Mouse (Mus musculus) forebrain, embryonic 14.5 days (tissue): ENCODE data around the gene Slc35g3. TPM values are rescaled to one million over a fixed set of nuclear protein-coding genes. Genes with fewer than 3 reads are reported as not detected.

Experiments used
- ATAC-seq: fragments of 200-750 bp; cut with Nextera tagmentation; 2 replicates; pipeline ENCODE4 v1.8.0; 2017; ENCODE audit warnings: mild to moderate bottlenecking, moderate library complexity
- DNase-seq: peaks from one replicate; pipeline ENCODE4 v3.0.0-alpha.2; 2015; ENCODE audit warnings: low spot score
- H3K27ac ChIP-seq: fragments of 300-500 bp; sonication (generic); 2 replicates; pipeline ENCODE4 v1.5.1; 2014; ENCODE audit warnings: low read depth, mild to moderate bottlenecking, control low read depth, low read length, moderate library complexity
- H3K27me3 ChIP-seq: fragments of 300-500 bp; sonication (generic); replicated peaks from 2 replicates; pipeline ENCODE4 v1.6.1; 2014; ENCODE audit warnings: low read length, control low read depth, mixed read lengths; ENCODE audit not compliant: control insufficient read depth, insufficient read depth
- H3K36me3 ChIP-seq: fragments of 300-500 bp; sonication (generic); 2 replicates; pipeline ENCODE4 v1.6.1; 2014; ENCODE audit warnings: low read length, control low read depth; ENCODE audit not compliant: control insufficient read depth, insufficient read depth
- H3K4me1 ChIP-seq: fragments of 300-500 bp; sonication (generic); 2 replicates; pipeline ENCODE4 v1.6.1; 2014; ENCODE audit warnings: antibody characterized with exemption, low read length, control low read depth; ENCODE audit not compliant: control insufficient read depth, insufficient read depth
- H3K4me2 ChIP-seq: fragments of 300-500 bp; sonication (generic); 2 replicates; pipeline ENCODE4 v1.6.1; 2014; ENCODE audit warnings: mild to moderate bottlenecking, control low read depth, low read length
- H3K4me3 ChIP-seq: fragments of 300-500 bp; sonication (generic); 2 replicates; pipeline ENCODE4 v1.5.1; 2014; ENCODE audit warnings: low read depth, low read length, control low read depth
- H3K9ac ChIP-seq: fragments of 300-500 bp; sonication (generic); 2 replicates; pipeline ENCODE4 v1.6.1; 2014; ENCODE audit warnings: mild to moderate bottlenecking, low read length, control low read depth, moderate library complexity
- H3K9me3 ChIP-seq: fragments of 300-500 bp; sonication (generic); replicated peaks from 2 replicates; pipeline ENCODE4 v1.6.1; 2016; ENCODE audit warnings: low read length, control low read depth, mixed read lengths; ENCODE audit not compliant: control insufficient read depth
- WGBS: fragments of 180-500 bp; shearing (Covaris S2); extraction: QIAGEN DNeasy Blood & Tissue Kit; methylation state at CpG from one replicate; pipeline ENCODE4 v1.1.7; 2014; 5-methylcytosine and 5-hydroxymethylcytosine counted together
- polyA plus RNA-seq: library from polyadenylated mRNA; unstranded; fragments of >200 nt; fragmentation: Nextera tagmentation; extraction: Ambion mirVana; gene quantifications from 2 replicates; pipeline ENCODE4 v1.2.1, GENCODE M21; 2014

Gene Slc35g3
- polyA plus RNA-seq, 1 experiment from 2014 or later = 0.56 TPM

DNA sequence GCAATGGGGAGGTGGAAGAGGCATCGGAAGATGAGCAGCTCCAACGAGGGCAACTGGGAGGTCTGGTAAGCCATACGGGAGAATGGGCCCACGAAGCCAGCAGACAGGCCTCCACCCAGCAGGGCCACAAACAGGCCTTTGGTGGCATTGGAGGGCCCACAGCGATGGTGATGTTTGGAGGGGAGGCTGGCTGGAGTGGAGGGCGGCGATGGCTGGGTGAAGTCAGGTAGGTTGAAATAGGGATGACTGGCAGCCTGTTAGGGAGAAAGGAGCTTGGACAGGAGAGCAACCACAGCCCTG lies 917 bp downstream of the Slc35g3 start:
- Histone ChIP-seq H3K4me2 (no peak overlapping the region), H3K27me3 (no peaks in the 10 kb centered on the region), H3K9ac (no peak overlapping the region), H3K4me3 (no peak overlapping the region), H3K9me3 (no peaks in the 10 kb centered on the region), H3K4me1 (peaks cover 25% of the 10 kb centered on the region), H3K36me3 (no peaks in the 10 kb centered on the region), H3K27ac (no peak overlapping the region)
- 94% methylated on average over 7 of the region's 7 CpGs for WGBS
- no peak for ATAC-seq
- DNase-seq = no peak

DNA sequence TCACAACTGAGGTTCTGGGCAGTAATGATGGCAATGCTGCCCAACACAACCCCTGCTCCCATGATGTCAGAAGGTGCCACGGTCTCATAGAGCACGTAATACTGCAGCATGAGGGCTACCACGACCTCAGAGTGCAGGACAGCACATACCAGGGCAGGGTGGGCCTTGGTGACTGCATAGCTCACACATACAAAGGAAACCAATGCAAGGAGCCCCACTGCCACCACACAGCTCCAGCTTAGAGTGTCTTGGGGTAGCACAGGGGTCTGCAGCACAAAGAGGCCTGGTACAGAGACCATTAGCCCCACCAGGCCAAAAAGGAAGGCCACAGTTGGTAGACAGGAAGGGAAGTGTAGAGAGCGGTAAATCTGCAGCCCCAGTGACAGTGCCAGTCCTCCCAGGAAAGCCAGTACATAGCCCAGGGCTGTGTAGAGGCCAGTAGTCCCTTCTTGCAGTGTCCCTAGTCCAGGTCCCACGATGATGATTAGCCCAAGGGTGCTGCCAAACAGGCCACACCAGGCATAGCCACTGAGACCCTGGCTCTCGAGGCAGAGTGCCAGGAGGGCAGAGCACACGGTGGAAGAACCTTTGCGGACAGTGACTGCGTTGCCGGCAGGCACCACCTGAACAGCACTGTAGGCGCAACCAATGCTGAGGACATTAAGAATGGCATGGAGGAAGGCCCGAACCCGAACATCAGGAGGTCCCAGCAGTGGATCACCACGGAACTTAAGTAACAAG lies 1.4 kb downstream of the Slc35g3 start:
- 80% methylated on average over 14 of the region's 14 CpGs for WGBS

DNA sequence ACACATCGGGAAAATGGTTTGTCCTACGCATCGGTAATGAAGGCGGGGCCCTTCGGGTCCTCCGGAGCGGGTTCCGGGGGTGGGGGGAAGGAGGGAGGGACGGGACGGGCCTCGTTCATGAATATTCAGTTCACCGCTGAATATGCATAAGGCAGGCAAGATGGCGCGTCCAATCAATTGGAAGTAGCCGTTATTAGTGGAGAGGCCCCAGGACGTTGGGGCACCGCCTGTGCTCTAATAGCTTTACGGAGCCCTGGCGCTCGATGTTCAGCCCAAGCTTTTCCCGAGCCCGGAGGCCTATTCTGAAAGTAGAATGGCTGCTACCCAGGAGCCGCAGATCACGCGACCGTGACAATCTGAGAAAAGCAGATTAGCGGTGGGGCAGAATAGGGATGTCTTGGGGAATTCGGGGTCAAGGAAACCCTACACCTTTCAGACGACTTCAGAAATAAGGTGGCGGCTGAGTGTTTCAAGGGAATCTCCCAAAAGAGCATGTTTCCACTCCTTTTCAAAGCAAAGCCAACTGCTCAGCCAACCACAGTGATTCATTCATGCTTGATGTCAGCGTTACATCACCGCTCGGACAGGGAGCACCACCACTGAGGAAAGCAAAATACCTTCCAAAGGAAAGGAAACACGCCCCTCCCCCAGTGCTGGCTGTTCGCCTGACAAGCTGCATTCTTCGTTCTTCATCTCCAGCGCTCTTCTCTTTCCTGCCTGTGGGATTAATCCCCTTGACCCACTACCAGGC lies 2.6 kb downstream of the Slc35g3 start:
- ATAC-seq (peak; percentile 86), DNase-seq (peak; percentile 97)
- under 1% methylated on average over 37 of the region's 37 CpGs for WGBS
- no peaks in the 10 kb centered on the region for H3K27me3 ChIP-seq
- peaks cover 33% of the 10 kb centered on the region for H3K4me1 ChIP-seq
- H3K4me3 ChIP-seq = peak overlapping the region; percentile 53
- H3K9ac ChIP-seq = peak overlapping the region; percentile 88
- no peaks in the 10 kb centered on the region for H3K36me3 ChIP-seq
- peak overlapping the region; percentile 99 for H3K27ac ChIP-seq
- peak overlapping the region; percentile 90 for H3K4me2 ChIP-seq
- H3K9me3 ChIP-seq = no peaks in the 10 kb centered on the region

More for the DNA sequence above, 1.4 kb downstream of the Slc35g3 start:
- Histone ChIP-seq H3K27me3 (no peaks in the 10 kb centered on the region), H3K4me2 (peak overlapping the region; percentile 90), H3K36me3 (no peaks in the 10 kb centered on the region), H3K9me3 (no peaks in the 10 kb centered on the region), H3K9ac (peak overlapping the region; percentile 88), H3K4me3 (0 out of 2 replicates have a peak overlapping the region, but pooled peaks have one; percentile 53), H3K4me1 (peaks cover 28% of the 10 kb centered on the region), H3K27ac (peak overlapping the region; percentile 99)
- DNase-seq = no peak
- no peak for ATAC-seq

DNA sequence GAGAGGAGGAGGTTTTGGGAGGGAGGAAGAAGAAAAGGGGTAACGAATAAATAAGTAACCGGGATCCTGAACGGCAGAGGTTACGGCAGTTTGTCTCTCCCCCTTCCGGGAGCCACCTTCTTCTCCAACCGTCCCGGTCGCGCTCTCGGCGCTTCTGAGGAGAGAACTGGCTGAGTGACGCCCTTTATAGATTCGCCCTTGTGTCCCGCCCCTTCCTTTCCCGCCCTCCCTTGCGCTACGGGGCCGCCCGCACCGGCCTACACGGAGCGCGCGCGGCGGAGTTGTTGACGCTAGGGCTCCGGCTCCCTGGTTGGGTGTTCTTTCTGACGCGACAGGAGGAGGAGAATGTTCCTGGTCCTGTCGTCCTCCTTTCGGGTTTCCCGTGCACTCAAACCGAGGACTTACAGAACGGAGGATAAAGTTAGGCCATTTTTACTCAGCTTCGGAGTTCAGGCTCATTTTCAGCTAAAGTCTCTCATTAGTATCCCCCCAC lies 3.2 kb downstream of the Slc35g3 start, which contains the start of gene Polr2a:
Gene Polr2a, minus strand, starts transcription at position 160 of the 493 bp plus-strand sequence.
- Histone ChIP-seq H3K4me1 (peaks cover 33% of the 10 kb centered on the region), H3K9me3 (no peaks in the 10 kb centered on the region), H3K36me3 (no peaks in the 10 kb centered on the region), H3K4me3 (peak within 1 kb of the TSS; percentile 53), H3K9ac (peak within 1 kb of the TSS; percentile 88), H3K4me2 (peak within 1 kb of the TSS; percentile 90), H3K27ac (peak within 1 kb of the TSS; percentile 99), H3K27me3 (no peaks in the 10 kb centered on the region)
- WGBS = 2% methylated on average over 36 of the region's 36 CpGs
- DNase-seq (peak; percentile 98), ATAC-seq (peak; percentile 95)

DNA sequence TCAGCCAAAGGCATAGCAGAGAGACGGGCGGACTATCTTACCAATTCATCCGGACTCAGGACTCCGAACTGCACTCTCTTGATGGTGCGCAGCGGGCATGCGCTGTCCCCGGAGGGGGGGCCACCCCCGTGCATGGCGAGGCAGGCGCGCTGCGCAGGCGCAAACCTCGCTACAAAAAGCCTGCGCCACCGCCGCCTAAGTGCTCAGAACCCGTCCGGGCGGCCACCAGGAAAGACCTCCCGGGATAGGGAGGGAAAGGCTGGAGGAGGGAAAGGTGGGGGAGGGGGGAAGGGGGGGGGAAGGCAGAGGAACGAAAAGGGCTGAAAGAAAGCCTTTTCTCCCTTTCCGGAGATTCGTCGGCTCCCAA lies 3.7 kb downstream of the Slc35g3 start:
- Histone ChIP-seq H3K36me3 (no peaks in the 10 kb centered on the region), H3K4me3 (peak overlapping the region; percentile 53), H3K4me1 (peaks cover 33% of the 10 kb centered on the region), H3K9me3 (no peaks in the 10 kb centered on the region), H3K27ac (peak overlapping the region; percentile 99), H3K27me3 (no peaks in the 10 kb centered on the region), H3K9ac (peak overlapping the region; percentile 88), H3K4me2 (peak overlapping the region; percentile 90)
- peak; percentile 87 for ATAC-seq
- under 1% methylated on average over 24 of the region's 26 CpGs for WGBS
- DNase-seq = peak; percentile 98

DNA sequence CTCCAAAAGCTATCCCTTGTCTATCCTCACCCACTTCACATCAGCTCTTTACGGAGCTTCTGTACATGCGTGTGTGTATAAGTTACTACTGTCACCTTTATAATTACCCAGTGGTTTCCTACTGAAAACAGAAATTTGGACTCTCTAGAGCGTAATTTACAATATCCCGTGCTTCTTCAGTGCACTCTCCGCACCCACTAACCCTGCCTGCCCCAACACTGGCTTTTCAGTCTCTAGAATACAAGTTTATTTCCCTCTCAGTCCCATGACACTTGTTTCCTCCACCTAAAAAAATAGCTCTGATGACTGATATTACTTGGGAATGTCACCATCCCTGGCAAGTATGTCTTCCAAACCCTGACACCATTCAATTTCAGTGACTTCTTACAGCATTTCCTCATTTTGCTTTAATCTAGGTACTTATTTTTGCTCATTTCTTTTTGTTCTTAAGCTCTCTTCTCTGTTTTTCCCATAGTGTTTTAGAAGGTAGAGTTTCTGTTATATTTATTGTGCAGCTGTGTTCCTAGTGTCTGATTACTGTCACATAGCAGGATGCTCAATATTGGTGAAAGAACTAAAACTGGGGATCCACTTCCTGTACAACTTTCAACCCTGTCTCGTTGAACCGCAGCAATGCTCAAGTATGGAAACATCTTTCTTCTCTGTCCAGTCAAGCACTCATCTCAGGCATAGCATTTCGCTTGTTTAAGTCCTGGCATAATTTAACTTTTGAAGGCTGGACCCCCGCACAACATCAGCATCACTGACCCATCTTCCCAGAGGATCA lies 4.3 kb downstream of the Slc35g3 start:
- peaks cover 33% of the 10 kb centered on the region for H3K4me1 ChIP-seq

DNA sequence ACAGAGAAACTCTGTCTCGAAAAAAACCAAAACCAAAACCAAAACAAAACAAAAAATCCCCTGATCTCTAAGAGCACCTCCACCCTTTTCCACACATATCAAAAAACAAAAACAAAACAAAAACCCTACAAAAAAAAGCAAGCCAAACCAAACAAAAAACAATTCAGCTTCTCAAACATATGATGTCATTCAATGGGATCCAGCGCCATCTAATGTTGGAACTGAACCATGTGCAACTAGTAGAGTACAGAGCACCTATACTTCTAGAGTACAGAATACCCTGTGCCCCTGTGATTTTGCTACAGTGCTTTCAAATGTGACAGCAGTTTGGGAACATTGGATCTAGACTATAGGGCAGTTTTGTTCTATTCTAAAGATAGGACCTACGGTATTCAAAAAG lies 7.1 kb downstream of the Slc35g3 start:
- H3K9me3 ChIP-seq = no peaks in the 10 kb centered on the region
- no peaks in the 10 kb centered on the region for H3K36me3 ChIP-seq
- no peaks in the 10 kb centered on the region for H3K27me3 ChIP-seq
- no peak overlapping the region for H3K27ac ChIP-seq
- peak overlapping the region; percentile 90 for H3K4me2 ChIP-seq
- peaks cover 25% of the 10 kb centered on the region for H3K4me1 ChIP-seq
- ATAC-seq = no peak
- WGBS = 45% methylated on average over 3 of the region's 3 CpGs
- no peak overlapping the region for H3K4me3 ChIP-seq
- H3K9ac ChIP-seq = no peak overlapping the region
- peak; percentile 88 for DNase-seq

More for the DNA sequence above, 4.3 kb downstream of the Slc35g3 start:
- no peak for DNase-seq
- WGBS = 41% methylated on average over 9 of the region's 9 CpGs
- Histone ChIP-seq H3K36me3 (no peaks in the 10 kb centered on the region), H3K4me2 (peak overlapping the region; percentile 90), H3K27me3 (no peaks in the 10 kb centered on the region), H3K9me3 (no peaks in the 10 kb centered on the region), H3K27ac (peak overlapping the region; percentile 99), H3K4me3 (peak overlapping the region; percentile 53), H3K9ac (peak overlapping the region; percentile 88)
- ATAC-seq = no peak

DNA sequence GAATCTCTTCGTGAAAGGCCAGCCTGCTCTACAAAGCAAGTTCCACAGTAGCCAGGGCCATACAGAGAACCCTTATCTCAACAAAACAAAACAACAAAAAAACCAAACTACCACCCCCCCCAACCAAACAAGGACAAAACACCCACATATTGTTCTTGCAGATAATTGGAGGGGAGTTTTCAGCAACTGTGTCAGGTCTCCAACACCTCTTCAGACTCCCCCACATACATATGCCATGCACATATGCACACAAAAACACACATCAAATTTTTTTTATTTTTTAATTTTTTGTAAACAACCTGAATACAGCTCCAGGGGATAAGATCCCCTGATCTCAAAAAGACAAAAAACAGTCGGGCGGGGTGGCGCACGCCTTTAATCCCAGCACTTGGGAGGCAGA lies 7.5 kb downstream of the Slc35g3 start:
- no peak for DNase-seq
- Histone ChIP-seq H3K27ac (no peak overlapping the region), H3K9me3 (no peaks in the 10 kb centered on the region), H3K27me3 (no peaks in the 10 kb centered on the region), H3K36me3 (0 out of 2 replicates have a peak, but pooled peaks cover under 1% of the 10 kb centered on the region), H3K4me1 (peaks cover 24% of the 10 kb centered on the region), H3K9ac (no peak overlapping the region), H3K4me3 (no peak overlapping the region), H3K4me2 (peak overlapping the region; percentile 90; the same call in 1 of the 2 replicates)
- WGBS = 89% methylated on average over 5 of the region's 5 CpGs
- ATAC-seq = no peak
